Mouse (Mus musculus): ENCODE results near the gene Rell1.
"Not testable (repeated sequence)": the region's sequence is repeated elsewhere in the genome, so short reads cannot be mapped to it uniquely, and the experiment has no call there.

Gene Rell1

DNA sequence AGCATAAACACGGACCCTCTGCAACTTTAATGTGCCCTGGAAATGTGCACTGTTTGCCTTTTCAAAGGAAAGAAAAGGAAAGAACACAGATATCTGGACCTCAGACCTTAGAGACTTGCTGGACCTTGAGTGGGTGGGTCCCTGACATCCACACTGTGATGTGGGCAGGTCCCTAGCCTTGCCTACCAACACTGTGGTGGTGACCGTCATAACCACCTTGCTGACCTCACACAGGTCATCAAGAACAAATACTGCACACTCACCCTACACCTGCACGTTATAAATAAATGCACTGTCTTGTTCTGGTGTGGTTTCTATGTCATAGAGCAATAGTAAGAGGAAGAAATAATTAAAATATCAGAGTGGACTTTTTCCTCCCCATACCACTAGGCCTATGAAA, 65.4 kb downstream of the Rell1 start:
- DNase-seq (ENCODE audit: low read depth, low spot score) = no peak

DNA sequence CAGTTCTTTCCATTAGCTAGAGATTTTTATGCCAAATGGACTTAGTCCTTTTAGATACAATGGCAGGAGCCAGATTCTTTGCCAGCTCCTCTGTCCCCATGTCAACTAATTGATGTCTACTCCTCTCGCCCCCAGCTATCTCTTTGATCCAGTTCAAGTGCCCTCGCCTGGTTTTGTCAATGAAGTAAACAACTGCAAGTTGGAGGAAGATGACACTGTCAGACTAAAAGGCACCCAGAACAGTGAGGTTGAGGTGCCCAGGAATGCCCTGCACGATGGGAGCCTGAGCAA, 70.9 kb downstream of the Rell1 start:
- no peak for DNase-seq (ENCODE audit: low read depth, low spot score)

DNA sequence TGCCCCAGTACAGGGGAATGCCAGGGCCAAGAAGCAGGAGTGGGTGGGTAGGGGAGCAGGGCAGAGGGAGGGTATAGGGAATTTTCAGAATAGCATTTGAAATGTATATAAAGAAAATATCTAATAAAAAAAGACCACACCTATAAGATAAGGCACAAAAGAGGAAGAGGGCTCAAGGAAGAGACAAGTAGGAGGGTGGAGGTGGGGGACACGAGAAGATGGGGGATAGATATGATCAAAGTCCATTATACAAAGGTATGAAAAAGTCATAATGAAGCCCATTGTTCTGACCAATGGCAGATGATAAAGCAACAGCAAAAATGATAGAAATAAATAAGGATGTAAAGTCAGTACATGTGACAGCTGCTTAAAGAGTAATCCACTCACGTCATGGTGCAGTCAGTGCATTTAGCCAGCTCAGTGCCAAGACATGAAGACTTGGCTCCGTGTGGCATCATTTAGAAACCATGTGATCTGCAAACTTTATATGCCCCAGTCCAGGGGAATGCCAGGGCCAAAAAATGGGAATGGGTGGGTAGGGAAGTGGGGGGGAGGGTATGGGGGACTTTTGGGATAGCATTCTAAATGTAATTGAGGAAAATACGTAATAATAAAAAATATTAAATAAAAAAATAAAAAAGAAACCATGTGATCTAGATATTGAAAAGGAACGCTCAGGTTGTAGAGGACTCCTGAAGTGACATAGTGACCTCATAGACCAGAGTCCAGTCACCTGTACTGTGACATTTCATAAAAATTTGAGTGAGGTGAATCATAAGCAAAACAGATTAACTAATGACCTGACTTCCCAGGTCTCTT, 71.5 kb downstream of the Rell1 start:
- not testable (repeated sequence) for DNase-seq (ENCODE audit: low read depth, low spot score)

DNA sequence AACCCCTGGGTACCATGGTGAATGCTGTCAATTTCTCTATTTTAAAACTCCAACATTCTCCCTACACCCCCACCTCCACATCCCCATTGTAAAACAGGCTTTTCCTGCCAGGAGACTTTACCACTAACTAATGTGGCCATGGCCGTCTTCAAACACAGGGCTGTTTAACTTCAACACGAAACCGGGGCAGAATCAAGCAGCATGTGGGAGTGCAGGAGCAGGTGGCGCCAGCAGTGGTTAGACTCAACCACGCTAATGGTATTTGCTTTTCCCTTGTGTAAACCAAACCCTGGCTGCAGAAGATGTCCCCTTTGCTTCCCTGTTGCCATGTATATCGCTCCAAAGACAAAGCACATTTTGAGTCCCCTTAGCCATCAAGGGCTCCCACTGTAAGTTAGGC, 76.8 kb downstream of the Rell1 start:
- no peak for DNase-seq (ENCODE audit: low read depth, low spot score)

DNA sequence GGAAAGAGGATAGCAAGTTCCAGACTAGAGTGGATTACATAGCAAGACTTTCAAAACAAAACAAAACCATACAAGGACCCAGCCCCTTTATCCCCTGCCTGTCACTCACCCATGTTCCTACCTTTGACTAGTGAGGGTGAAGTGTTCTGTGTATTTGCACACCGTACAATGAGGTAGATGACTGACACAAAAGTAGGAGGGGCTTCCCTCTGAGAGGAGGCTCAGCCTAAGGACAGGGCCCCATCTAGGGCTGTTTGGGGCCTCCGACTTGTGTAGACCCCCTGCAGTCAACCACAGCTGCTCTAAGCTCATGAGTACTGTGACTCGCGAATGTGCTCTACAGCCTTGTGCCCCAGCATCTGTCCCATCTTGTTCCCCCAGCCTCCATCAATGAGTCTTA, 77.5 kb downstream of the Rell1 start:
- DNase-seq (ENCODE audit: low read depth, low spot score) = no peak

DNA sequence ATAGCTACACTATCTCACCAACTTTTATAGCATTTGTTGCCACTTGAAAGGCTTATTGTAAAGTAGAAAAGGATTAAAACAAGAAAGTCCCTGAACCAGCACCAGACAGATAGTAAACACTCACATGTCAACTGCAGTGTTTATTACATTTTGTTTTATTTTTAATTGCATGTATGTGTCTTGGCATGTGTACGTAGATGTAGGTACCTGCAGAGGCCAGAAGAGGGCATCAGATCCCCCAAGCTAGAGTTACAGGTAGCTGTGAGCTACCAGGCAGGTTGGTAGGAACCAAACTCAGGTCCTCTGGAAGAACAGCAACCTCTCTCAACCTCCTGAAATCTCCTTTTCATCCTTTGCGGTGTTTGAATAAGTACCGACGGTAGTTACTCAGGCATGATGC, 81.6 kb downstream of the Rell1 start:
- DNase-seq (ENCODE audit: low read depth, low spot score) = no peak

DNA sequence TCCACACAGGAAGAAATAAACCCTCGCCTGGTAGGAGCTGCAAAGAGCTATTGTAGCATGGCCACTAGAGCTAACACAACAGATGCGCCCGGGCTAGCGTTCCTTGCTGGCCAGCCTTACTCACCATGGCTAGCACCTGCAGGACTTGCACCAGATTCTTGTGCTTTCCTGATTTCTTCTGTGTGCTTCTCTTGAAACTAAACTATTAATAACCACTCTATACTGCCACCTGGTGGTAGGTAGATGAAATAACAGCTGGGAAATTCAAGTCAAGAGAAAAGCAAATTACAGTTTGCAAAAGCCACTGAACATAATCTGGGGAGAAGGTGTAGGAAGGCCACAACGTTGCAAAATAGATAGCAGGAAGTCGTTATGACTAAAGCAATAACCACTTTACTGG, 82.0 kb downstream of the Rell1 start:
- DNase-seq (ENCODE audit: low read depth, low spot score) = peak; percentile 26

DNA sequence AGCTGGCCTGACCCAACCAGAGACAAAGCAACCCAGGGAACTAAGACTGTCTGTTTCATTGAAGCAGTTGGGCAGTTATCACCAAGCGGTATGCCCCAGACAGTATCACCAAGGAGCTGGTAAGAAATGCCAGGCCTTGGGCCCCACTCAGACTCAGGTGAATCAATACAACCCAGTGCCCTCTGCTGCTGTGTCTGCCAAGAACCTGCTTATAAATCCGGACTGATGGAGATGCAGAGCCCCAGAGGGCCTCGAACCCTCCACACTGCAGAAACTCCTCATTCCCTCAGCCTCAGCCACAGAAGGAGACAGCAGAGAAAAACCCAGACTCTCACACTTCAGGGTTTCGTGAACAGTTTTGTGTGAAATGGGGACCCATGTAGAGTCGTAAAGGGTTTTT, 82.4 kb downstream of the Rell1 start:
- DNase-seq (ENCODE audit: low read depth, low spot score) = no peak

DNA sequence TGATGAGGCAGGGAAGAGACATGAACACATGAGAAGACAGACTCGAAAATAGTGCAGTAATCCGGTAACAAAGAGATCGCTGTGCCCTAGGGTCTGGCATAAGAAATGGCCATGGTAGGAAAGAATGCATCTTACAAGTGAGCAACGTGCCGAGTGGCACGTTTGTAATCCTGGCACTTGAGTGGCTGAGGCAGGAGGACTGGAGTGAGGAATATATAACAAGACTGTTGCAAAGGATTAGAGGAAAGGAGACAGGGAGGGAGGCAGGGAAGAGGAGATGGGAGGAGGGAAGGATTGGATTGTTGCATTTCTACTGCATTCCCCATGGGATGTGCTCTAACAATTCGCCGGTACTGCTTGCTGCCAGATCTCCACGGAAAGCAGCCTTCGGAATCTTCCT, 89.7 kb downstream of the Rell1 start:
- no peak for DNase-seq (ENCODE audit: low read depth, low spot score)

DNA sequence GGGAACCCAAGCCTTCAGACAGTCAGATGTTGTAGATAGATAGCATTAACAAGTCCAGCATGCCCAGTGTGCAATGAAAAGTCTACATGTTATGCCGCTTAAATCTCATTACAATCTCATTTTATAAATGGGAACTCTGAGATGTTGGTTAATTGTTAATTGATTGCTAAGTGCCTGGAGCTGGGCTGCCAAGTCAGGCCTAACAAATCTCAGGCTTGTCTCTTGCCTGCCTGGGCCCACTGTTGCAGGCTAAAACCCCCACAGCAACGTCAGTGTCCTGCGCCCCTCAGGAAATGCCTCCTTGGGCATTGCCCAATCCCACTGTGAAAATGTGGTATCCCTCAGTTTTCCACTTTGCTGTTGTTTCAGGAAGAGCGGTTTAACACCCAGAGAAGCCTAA, 92.6 kb downstream of the Rell1 start:
- no peak for DNase-seq (ENCODE audit: low read depth, low spot score)

DNA sequence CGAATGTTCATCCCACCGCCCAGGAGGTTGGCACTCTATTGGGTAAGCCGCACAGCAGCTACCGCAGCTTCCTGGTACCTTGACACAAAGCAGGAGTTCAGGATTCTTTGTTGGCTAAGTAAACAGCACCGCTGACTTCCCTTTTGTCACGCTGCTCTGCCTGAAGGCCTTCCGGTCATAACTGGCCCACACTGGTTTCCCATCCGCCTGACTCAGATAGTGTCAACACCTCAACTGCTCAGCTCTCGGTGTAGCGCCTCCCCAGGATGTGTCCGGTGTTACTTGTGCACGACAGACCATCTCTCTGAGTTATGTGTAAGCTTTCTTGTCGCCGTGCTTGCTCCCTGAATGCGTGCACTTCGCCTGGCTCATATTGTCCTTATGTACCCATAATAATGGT, 93.8 kb downstream of the Rell1 start:
- DNase-seq (ENCODE audit: low read depth, low spot score) = no peak

DNA sequence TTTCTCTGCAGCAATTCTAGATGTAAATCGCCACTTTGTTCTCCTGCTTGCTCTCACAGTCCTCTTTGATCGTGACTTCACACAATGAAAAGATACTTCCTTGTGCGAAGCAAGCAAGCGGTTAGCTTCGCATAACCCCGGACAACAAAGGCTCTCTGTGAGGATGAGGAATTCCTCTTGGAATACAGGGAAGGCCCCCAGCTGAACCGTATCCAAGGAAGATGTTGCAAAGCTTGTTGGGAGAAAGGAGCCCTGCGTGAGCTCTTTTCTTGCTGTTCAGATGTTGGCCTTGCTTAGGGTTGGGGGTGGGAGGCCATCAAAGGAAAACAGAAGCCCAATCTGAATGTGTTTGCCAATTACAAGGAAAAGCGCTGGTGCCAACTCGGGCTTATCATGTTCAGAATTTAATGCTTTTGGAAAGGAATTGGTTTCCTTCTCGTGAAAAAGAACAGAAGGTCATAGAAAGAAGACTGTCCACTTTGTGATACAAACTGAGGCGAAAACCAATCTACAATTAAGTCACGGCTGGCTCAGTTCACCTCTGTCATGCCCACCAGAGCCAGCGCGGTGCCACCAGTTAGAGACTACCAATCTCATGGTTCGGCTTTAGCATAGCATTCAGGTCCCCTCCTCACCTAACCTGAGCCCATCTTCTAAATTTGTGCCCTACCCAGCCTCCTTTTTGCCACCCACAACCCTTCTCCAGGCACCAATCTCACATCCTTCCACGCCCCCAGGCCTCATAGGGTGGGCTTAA, 96.3 kb downstream of the Rell1 start:
- peak; percentile 42 for DNase-seq (ENCODE audit: low read depth, low spot score)

DNA sequence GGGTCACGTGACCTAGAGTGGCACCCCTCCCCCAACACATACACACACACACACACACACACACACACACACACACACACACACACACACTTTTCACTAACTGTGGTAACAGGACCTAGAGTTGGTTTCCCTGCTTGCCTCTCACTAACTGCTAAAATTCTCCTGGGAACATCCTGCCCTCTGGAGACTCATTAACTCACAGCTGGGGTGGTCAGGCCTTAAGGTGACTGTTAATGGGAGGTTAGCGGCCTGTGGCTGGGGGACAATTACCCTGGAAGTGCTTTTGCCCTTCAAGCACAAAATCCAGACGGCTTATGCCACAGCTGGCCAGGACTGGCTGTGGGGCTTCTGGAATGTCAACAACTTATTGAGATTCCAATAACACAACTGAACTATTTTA, 101.3 kb downstream of the Rell1 start:
- DNase-seq (ENCODE audit: low read depth, low spot score) = no peak

DNA sequence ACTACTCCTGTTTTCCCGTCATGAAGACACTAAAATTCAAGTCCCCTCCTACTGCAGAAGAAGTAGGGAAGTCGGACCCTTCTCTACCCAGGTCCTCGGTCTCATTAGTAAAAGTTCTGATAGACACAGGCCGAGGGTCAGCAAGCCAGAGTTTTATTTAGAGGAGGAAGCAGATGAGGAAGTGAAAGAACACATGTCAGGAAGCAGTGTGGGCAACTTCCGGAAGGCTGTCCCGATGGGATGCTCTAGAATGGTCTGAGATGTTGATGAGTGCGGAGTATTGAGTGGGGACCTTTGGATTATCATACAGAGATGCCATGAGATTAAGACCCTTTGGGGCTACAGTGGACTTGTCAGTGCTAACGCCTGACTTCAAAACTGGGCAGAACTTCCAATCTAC, 109.8 kb downstream of the Rell1 start:
- no peak for DNase-seq (ENCODE audit: low read depth, low spot score)
